Mouse (Mus musculus): ENCODE measurements around the gene Il1f5. TPM values are rescaled to one million over a fixed set of nuclear protein-coding genes. Genes with fewer than 3 reads are reported as not detected.

Gene Il1f5
- total RNA-seq (2023), result not detected in 2 replicates

DNA sequence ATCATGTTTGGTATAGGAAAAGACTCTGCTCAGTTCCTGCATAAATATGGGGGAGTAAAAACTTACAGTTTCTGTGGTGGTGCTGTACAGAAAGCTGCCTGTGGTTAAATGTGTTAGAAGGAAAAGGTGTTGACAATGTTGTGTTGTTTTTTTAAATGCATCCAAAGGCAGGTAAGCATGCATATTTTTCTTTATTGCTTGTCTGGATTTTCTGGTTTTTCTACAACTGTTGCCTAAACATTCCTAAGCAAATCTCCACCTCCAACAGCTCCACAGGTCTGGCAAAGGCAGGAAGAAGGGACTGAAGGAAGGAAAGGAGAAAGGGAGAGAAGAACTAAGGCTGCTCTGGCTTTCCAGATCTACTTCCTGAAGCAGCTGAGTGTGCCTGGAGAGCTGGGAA, at the start of gene Il1f5:
Gene Il1f5, plus strand, starts transcription at position 301 of the 400 bp plus-strand sequence.

GRCm38 (mm10) chr2:24290896-24291295, 14.1 kb downstream of the Il1f5 start, which contains the start of gene Il1f10:
Gene Il1f10, plus strand, starts transcription at chr2:24291196.

Other genes starting within 250 kb of the Il1f5 start
- gene Hnmt, start 227.6 kb upstream of the Il1f5 start, total RNA-seq (2023), result 10.7 and 11.6 TPM in 2 replicates
- not detected in 2 replicates for gene Tbpl2, start 180.4 kb upstream of the Il1f5 start, total RNA-seq (2023)
- gene Il1f8, start 123.8 kb upstream of the Il1f5 start, total RNA-seq (2023), result not detected in 2 replicates
- 219 and 280 TPM in 2 replicates for gene Il1f9, start 90.5 kb upstream of the Il1f5 start, total RNA-seq (2023)
- not detected in 2 replicates for gene Il1f6, start 61.5 kb upstream of the Il1f5 start, total RNA-seq (2023)
- not detected in 2 replicates for gene Il1f10, start 14.2 kb downstream of the Il1f5 start, total RNA-seq (2023)
- 114 and 120 TPM in 2 replicates for gene Il1rn, start 59.9 kb downstream of the Il1f5 start, total RNA-seq (2023)
- 112 and 132 TPM in 2 replicates for gene Psd4, start 90.6 kb downstream of the Il1f5 start, total RNA-seq (2023)
- gene Pax8, start 198.6 kb downstream of the Il1f5 start, total RNA-seq (2023), result 1.8 and 2.8 TPM in 2 replicates